Mouse (Mus musculus): ENCODE data around the gene Tie1. TPM values are rescaled to one million over a fixed set of nuclear protein-coding genes. Genes with fewer than 3 reads are reported as not detected.

Tie1 gene
- 27.3 and 27.5 TPM in 2 replicates for polyA plus RNA-seq (2015; fragmentation: Nextera tagmentation; extraction: Ambion mirVana)

GRCm38 (mm10) chr4:118489717-118490132 lies at the start of gene Tie1:
Gene Tie1, minus strand, starts transcription at chr4:118490061.

DNA sequence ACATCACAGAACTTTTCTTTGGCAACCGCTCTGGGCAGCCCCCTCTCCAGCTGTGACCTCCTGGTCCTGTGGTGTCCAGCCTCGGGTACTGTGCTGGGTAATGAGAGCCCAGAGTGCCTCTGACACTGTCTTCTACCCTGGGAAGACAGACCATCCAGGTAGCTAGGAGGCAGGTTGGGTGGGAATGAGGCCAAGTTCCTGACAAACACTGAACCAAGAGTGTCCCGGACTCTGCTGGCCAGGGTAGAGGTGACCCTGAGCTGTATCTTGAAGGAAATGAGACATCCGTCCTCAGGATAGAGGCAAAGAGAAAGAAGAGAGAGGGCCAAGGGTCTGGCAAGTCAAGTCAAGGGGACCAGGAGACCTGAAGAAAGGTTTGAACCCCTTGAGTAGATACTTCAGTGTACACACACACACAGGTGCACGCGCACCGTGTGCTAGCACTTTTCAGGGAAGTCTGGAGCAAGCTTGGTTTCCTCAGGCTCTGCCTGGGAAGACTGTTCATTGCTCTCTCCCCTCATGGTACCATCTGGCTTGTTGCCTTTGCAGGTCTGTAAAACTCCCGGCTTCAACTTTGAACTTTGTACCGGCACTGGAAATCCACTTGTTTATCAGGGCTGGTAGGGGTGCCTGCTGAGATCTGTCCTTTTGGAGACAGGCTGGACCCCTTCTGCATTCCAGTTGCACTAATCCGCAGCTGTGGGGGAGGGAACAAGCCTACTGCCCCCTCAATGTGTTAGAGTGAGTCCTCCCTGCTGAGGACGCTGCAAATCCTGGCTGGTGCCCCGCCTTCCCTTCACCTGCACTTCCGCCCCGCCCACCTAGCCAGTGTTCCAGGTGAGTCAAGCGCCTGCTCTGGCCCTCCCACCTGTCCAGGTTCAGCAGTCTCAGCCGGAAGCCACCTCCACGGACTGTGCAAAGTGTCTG lies 36.8 kb upstream of the Tie1 start, which contains the start of gene 2610528J11Rik:
Gene 2610528J11Rik (plus strand): TSS at position 592 of the 927 bp plus-strand sequence.

DNA sequence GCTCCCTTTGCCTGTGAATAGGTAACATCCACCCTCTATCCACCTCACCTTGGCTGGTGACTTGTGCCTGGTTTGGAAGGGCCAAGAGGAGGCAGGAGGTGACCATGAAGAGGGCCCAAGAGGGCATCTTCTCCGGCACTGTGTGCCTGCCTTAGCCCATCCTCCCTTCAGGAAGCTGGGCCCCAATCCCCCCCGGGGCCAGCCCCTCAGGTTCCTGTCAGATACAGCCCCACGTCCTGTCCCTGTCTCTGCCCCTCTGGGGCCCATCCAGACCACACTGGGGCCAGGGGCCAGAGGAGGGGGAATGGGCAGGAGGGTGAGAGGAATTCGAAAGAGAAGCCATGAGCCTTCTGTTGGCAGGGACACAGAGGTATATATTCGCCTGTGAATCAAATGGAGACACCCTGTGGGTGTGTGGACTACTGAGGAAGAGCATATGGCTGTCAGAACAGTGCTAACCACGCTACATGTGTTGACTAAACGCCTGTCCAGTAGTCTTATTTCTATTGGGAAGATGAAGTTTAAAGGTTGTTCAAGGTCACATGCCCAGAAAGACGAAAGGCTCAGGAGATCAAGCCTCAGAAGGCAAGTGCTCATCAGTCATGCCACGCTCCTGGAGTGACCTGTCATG lies 32.4 kb downstream of the Tie1 start, which contains the start of gene Mpl:
Gene Mpl (minus strand): TSS at position 169 of the 631 bp plus-strand sequence.

GRCm38 (mm10) chr4:118436820-118437603 lies 52.8 kb downstream of the Tie1 start, which contains the start of gene Cdc20:
Gene Cdc20, minus strand, starts transcription at chr4:118437352.

DNA sequence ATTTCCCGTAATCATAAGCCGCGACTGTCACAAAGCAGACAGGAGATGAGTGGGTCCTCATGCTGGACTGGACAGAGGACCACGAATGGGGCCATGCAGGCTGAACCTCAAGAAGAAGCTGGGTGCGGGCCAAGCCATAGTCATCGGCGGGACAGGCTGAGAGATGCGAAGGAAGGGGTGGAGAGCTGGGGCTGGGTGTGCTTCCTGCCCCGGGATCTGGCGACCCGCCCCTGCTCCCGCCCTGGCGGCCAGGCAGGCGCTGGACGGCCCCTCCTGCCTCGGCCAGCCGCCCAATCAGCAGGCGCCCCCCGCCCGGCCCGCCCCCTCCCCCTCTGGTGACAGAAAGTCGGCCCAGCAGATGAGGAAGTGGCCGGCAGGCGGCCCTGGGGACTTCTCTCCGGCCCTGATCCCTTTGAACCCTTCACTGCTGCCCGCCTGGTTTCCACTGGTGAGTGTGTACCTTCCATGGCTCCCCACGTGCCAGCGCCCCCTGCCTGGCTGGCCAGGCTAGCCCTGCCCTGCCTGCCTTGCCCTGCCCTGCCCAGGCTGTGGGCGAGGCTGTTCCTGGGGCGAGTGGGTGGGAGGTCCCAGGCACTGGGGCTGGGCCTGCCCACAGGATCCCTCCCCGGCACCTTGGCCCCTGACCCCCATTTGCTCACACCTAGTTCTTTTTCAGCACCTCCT lies 62.0 kb downstream of the Tie1 start, which contains the start of gene Elovl1:
Gene Elovl1 (plus strand): TSS at position 326 of the 684 bp plus-strand sequence.

Other genes starting within 250 kb of the Tie1 start
- gene Ptprf, start 198.7 kb downstream of the Tie1 start, polyA plus RNA-seq (2015; fragmentation: Nextera tagmentation; extraction: Ambion mirVana) = 3.3 and 5.5 TPM in 2 replicates
- 2.1 and 2.6 TPM in 2 replicates for gene Szt2, start 80.8 kb downstream of the Tie1 start, polyA plus RNA-seq (2015; fragmentation: Nextera tagmentation; extraction: Ambion mirVana)
- gene Med8, start 80.7 kb downstream of the Tie1 start, polyA plus RNA-seq (2015; fragmentation: Nextera tagmentation; extraction: Ambion mirVana) = 54.1 and 65.5 TPM in 2 replicates
- gene Elovl1, start 62.0 kb downstream of the Tie1 start, polyA plus RNA-seq (2015; fragmentation: Nextera tagmentation; extraction: Ambion mirVana) = 50.1 and 67.4 TPM in 2 replicates
- gene Cdc20, start 52.7 kb downstream of the Tie1 start, polyA plus RNA-seq (2015; fragmentation: Nextera tagmentation; extraction: Ambion mirVana) = 35.6 and 40.3 TPM in 2 replicates
- gene Mpl, start 32.5 kb downstream of the Tie1 start, polyA plus RNA-seq (2015; fragmentation: Nextera tagmentation; extraction: Ambion mirVana) = 0.09 TPM in 1 of 2 replicates, not detected in the other
- gene 2610528J11Rik, start 36.9 kb upstream of the Tie1 start, polyA plus RNA-seq (2015; fragmentation: Nextera tagmentation; extraction: Ambion mirVana) = 0.96 TPM in 1 of 2 replicates, not detected in the other
- gene Tmem125, start 54.0 kb upstream of the Tie1 start, polyA plus RNA-seq (2015; fragmentation: Nextera tagmentation; extraction: Ambion mirVana) = 2.2 and 3.3 TPM in 2 replicates
- gene Cfap57, start 130.7 kb upstream of the Tie1 start, polyA plus RNA-seq (2015; fragmentation: Nextera tagmentation; extraction: Ambion mirVana) = 0.40 TPM in 1 of 2 replicates, not detected in the other
- 82.7 and 93.5 TPM in 2 replicates for gene Ebna1bp2, start 130.7 kb upstream of the Tie1 start, polyA plus RNA-seq (2015; fragmentation: Nextera tagmentation; extraction: Ambion mirVana)
- not detected in 2 replicates for gene Olfr62, start 168.9 kb upstream of the Tie1 start, polyA plus RNA-seq (2015; fragmentation: Nextera tagmentation; extraction: Ambion mirVana)
- not detected in 2 replicates for gene Olfr1342, start 202.7 kb upstream of the Tie1 start, polyA plus RNA-seq (2015; fragmentation: Nextera tagmentation; extraction: Ambion mirVana)
- not detected in 2 replicates for gene Olfr1341, start 213.5 kb upstream of the Tie1 start, polyA plus RNA-seq (2015; fragmentation: Nextera tagmentation; extraction: Ambion mirVana)
- not detected in 2 replicates for gene Olfr1340, start 230.1 kb upstream of the Tie1 start, polyA plus RNA-seq (2015; fragmentation: Nextera tagmentation; extraction: Ambion mirVana)
- not detected in 2 replicates for gene Olfr1339, start 242.1 kb upstream of the Tie1 start, polyA plus RNA-seq (2015; fragmentation: Nextera tagmentation; extraction: Ambion mirVana)

Measured in skeletal muscle tissue, postnatal 0 days (tissue).